Mouse (Mus musculus) limb, embryonic 14.5 days (tissue): ENCODE data around the gene Btbd2. TPM values are rescaled to one million over a fixed set of nuclear protein-coding genes. Genes with fewer than 3 reads are reported as not detected.

Experiments
- ATAC-seq: fragments of 200-750 bp; cut with Nextera tagmentation; 2 replicates; pipeline ENCODE4 v1.8.0; 2017; ENCODE audit warnings: low read depth, moderate number of reproducible peaks, moderate TSS enrichment; ENCODE audit not compliant: low FRiP score
- DNase-seq: peaks from one replicate; pipeline ENCODE4 v3.0.0-alpha.2; 2015; ENCODE audit warnings: low spot score
- H3K27ac ChIP-seq: fragments of 300-500 bp; sonication (generic); replicated peaks from 2 replicates; pipeline ENCODE4 v1.5.1; 2014; ENCODE audit warnings: low read depth, mild to moderate bottlenecking, low read length, moderate library complexity, mixed read lengths
- H3K27me3 ChIP-seq: fragments of 300-500 bp; sonication (generic); 2 replicates; pipeline ENCODE4 v1.6.1; 2014; ENCODE audit warnings: low read length, mixed read lengths; ENCODE audit not compliant: control insufficient read depth, insufficient read depth
- H3K36me3 ChIP-seq: fragments of 300-500 bp; sonication (generic); 2 replicates; pipeline ENCODE4 v1.6.1; 2014; ENCODE audit warnings: mild to moderate bottlenecking, low read length, moderate library complexity, mixed read lengths; ENCODE audit not compliant: control insufficient read depth, insufficient read depth
- H3K4me1 ChIP-seq: fragments of 300-500 bp; sonication (generic); 2 replicates; pipeline ENCODE4 v1.6.1; 2014; ENCODE audit warnings: antibody characterized with exemption, low read length, mixed read lengths; ENCODE audit not compliant: control insufficient read depth, insufficient read depth
- H3K4me2 ChIP-seq: fragments of 300-500 bp; sonication (generic); replicated peaks from 2 replicates; pipeline ENCODE4 v1.6.1; 2014; ENCODE audit warnings: low read depth, mild to moderate bottlenecking, low read length, moderate library complexity; ENCODE audit not compliant: severe bottlenecking
- H3K4me3 ChIP-seq: fragments of 300-500 bp; sonication (generic); replicated peaks from 2 replicates; pipeline ENCODE4 v1.5.1; 2014; ENCODE audit warnings: low read length
- H3K9ac ChIP-seq: fragments of 300-500 bp; sonication (generic); 2 replicates; pipeline ENCODE4 v1.6.1; 2014; ENCODE audit warnings: mild to moderate bottlenecking, low read depth, low read length, moderate library complexity; ENCODE audit not compliant: severe bottlenecking
- H3K9me3 ChIP-seq: fragments of 300-500 bp; sonication (generic); 2 replicates; pipeline ENCODE4 v1.6.1; 2016; ENCODE audit warnings: low read length; ENCODE audit not compliant: control insufficient read depth
- POLR2A ChIP-seq: fragments of 200-500 bp; IDR thresholded peaks from 2 replicates; pipeline ENCODE4 v1.8.0; 2012; ENCODE audit warnings: inconsistent platforms, mild to moderate bottlenecking, moderate library complexity, borderline replicate concordance; ENCODE audit not compliant: insufficient read depth, insufficient read length; ENCODE audit errors: extremely low read depth
- WGBS: fragments of 180-500 bp; shearing (Covaris S2); extraction: QIAGEN DNeasy Blood & Tissue Kit; methylation state at CpG from one replicate; pipeline ENCODE4 v1.1.7; 2014; 5-methylcytosine and 5-hydroxymethylcytosine counted together
- polyA plus RNA-seq, 2 experiments: library from polyadenylated mRNA; depleted of rRNA in 1 of 2; stranded (reverse) in 1 of 2; unstranded in 1 of 2; fragments of >200 nt; fragmentation: Nextera tagmentation in 1 of 2; extraction: Ambion mirVana in 1 of 2; gene quantifications; 2 replicates each; pipeline versions ENCODE4 v1.2.1 to v1.2.3; 2012 to 2014

Gene Btbd2
- polyA plus RNA-seq, 2 experiments: 78.0 to 87.8 TPM

GRCm38 (mm10) chr10:80679556-80680259 lies 22.8 kb upstream of the Btbd2 start:
- H3K9me3 ChIP-seq: no peaks in the 10 kb centered on the region
- H3K4me2 ChIP-seq: no peak overlapping the region
- ATAC-seq (no peak), DNase-seq (no peak)
- TF ChIP-seq POLR2A: no peak
- H3K4me3 ChIP-seq: no peak overlapping the region
- WGBS: 53% methylated on average over 9 of the region's 9 CpGs
- H3K36me3 ChIP-seq: peaks cover 13% of the 10 kb centered on the region
- H3K4me1 ChIP-seq: peaks cover 32% of the 10 kb centered on the region
- H3K27me3 ChIP-seq: no peaks in the 10 kb centered on the region
- no peak overlapping the region for H3K27ac ChIP-seq
- 0 out of 2 replicates have a peak overlapping the region, but pooled peaks have one; percentile 12 for H3K9ac ChIP-seq

GRCm38 (mm10) chr10:80678601-80679377 lies 21.9 kb upstream of the Btbd2 start:
- peak overlapping the region; percentile 55; the same call in 1 of the 2 replicates for H3K4me2 ChIP-seq
- DNase-seq (no peak), ATAC-seq (no peak)
- no peak overlapping the region for H3K4me3 ChIP-seq
- H3K27ac ChIP-seq: peak overlapping the region; percentile 86
- H3K4me1 ChIP-seq: peaks cover 41% of the 10 kb centered on the region
- H3K36me3 ChIP-seq: peaks cover 11% of the 10 kb centered on the region; the same call in 1 of the 2 replicates
- H3K27me3 ChIP-seq: no peaks in the 10 kb centered on the region
- no peak overlapping the region for H3K9ac ChIP-seq
- H3K9me3 ChIP-seq: no peaks in the 10 kb centered on the region
- TF ChIP-seq POLR2A: no peak
- WGBS: 62% methylated on average over 8 of the region's 10 CpGs

GRCm38 (mm10) chr10:80677942-80678436 lies 21.1 kb upstream of the Btbd2 start, which contains the start of gene Mknk2:
TSS of gene Mknk2 (minus strand) at chr10:80678112.
- ATAC-seq (no peak), DNase-seq (peak; percentile 71)
- TF ChIP-seq POLR2A: no peak

GRCm38 (mm10) chr10:80677128-80677875 lies 20.4 kb upstream of the Btbd2 start:
- H3K4me1 ChIP-seq: peaks cover 48% of the 10 kb centered on the region

More at GRCm38 (mm10) chr10:80677942-80678436, 21.1 kb upstream of the Btbd2 start, which contains the start of gene Mknk2:
- Histone ChIP-seq H3K27ac (peak within 1 kb of the TSS; percentile 86), H3K9ac (peak within 1 kb of the TSS; percentile 53), H3K9me3 (no peaks in the 10 kb centered on the region), H3K27me3 (no peaks in the 10 kb centered on the region), H3K4me3 (peak within 1 kb of the TSS; percentile 97), H3K4me1 (peaks cover 48% of the 10 kb centered on the region), H3K36me3 (peaks cover 12% of the 10 kb centered on the region; the same call in 1 of the 2 replicates), H3K4me2 (peak within 1 kb of the TSS; percentile 55)
- 14% methylated on average over 8 of the region's 8 CpGs for WGBS

More at GRCm38 (mm10) chr10:80677128-80677875, 20.4 kb upstream of the Btbd2 start:
- Histone ChIP-seq H3K27me3 (no peaks in the 10 kb centered on the region), H3K36me3 (peaks cover 18% of the 10 kb centered on the region), H3K9me3 (no peaks in the 10 kb centered on the region), H3K27ac (peak overlapping the region; percentile 86), H3K4me3 (peak overlapping the region; percentile 97), H3K9ac (peak overlapping the region; percentile 53), H3K4me2 (peak overlapping the region; percentile 55)
- WGBS: 22% methylated on average over 9 of the region's 9 CpGs
- TF ChIP-seq POLR2A: no peak
- no peak for DNase-seq
- ATAC-seq: no peak
